Mouse (Mus musculus) mesoderm, embryonic 11.5 days (tissue): ENCODE measurements at regions not wholly inside any gene's neighbourhood (a gene's known extent, or its start where the extent isn't known, plus 50 kb on each side); places are given as distances from the start of the nearest gene placed in this dataset.

ENCODE experiments used
- DNase-seq: peaks from one replicate; pipeline ENCODE4 v3.0.0-alpha.2; 2012; ENCODE audit warnings: low read depth, low spot score

DNA sequence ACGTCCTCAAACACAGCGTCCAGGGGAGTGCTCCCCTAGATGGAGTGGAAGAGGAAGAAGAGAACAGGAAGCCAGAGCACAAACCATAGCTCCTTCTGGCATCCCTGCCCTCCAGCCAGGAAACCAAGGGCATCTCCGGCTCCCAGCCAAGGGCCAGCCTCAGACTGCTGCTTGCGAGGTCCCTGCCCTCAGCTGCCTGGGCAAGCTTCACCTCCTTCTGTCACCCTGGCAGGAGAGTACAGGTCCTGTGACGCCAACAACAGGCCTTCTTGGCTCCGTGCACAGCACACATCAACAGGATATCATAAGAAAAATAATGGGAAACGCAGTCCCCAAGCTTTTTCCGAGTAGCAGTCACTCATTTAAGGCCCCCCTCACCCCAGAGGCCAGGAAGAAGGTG, 212.9 kb upstream of the Mocs1 start:
- no peak for DNase-seq

DNA sequence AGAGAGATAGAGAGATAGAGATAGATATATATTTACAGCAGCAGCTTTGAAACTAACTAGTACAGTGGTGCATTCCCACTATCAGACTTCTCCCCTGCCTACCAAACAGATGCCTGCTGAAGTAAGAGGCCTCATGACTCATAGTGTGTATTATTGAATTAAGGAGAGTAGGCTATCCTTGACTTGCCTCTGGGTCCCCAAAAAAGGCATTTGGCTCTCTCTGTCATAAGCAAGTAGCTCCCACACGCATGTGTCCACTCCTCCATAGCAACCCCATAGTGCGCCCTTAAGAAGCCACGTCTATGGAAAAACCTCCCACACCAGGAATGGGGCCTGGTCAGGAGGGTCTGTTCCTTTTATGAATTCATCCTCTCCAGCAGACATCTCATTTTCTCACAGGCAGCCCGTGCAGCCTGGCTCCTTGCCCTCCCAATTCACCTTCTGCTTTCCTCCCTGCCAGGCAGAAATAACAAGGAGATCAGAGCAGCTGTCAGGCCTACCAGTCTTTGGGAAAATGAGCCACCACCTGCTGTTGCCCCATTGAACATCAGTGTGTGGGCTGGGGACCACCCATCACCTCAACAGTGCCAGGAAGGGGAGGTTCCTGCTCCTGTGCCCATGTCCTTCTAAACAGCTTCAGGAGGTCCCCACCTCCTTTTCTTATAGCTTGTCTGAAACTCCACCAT, 208.5 kb upstream of the Mocs1 start:
- no peak for DNase-seq

DNA sequence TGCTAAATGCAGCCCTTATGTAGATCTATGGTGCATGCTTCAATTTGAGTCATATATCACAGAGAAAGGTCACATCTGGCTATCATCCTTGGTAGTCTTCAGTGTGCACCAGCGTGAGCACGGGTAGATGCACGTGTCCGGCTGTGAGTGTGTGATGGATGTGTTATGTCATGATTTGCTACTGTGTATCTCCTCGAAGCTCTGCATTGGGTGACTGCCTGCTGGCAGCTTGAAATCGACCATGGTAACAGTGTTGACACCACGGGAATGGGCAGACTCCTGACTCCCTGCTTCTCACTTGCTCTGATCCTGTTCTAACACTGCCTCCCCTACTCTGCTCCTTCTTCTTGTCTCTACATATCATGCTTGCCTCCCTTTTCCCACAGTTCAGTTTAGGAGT, 204.9 kb upstream of the Mocs1 start:
- DNase-seq = no peak

DNA sequence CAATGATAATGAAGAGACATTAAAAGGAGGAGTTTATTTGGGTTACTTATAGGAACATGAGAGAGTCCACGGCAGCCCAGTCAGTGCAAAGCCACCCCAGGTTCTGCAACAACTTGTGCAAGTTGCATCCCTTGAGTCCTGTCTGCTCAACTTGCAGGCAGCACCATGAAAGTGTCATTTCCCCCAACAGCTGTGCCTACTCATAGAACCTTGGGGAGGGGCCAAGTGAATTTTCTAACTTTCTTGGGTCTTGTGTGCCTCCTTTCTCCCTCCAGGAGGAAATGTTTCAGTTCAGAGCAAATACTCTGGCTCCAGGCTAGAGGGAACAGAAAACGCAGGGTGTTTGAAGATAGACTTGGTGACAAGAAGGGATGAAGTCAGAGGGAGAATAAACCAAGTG, 204.5 kb upstream of the Mocs1 start:
- no peak for DNase-seq

DNA sequence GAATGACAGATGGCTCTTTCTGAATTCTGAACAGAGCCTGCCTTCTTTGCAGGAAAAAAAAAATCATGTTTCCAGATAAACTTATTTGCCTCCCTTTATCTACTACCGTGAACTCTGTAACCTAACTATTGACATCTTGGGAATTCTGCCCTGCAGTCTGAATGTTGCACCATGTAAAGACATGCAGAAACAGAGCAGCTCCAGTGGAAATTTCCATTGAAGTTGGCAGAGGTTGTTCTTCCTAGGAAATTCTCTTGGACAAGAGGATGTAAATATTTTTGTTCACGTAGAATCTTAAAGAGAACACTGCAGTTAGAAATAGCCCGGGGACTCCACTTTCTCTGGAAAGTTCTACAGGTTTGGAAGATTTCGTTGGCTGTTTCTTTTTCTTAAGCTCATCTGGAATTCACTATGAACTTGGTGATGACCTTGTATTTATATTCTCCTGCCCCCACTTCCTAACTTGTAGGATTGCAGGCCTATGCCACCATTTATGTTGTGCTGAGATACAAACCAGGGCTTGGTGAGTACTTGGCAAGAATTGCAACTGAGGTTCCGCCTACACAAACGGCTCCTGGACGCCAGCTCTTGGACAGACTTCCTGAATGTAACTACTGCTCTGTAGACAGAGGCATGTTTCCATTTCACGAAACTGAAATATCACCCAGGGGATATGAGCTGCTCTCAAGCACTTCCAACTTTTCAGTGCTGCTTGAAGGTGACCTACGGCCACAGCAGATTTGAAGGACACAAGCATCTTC, 202.7 kb upstream of the Mocs1 start:
- no peak for DNase-seq

DNA sequence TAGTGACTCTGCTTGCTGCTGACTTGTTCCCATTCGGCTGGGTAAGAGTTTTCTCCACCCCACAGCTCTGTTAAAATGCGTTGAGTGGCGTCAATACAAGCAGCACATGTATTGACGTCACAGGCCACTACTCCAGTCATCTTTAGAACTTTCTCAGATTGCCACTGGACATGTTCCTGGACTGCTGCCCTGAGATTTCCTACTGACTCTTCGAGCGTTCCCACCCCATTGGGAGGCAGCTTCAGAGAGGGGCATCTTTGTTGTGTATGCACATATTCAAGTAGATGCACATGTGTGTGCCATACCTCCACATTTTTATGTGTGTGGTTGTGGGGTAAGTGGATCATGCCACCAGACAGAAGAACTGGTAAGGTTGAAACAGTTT, 202.2 kb upstream of the Mocs1 start:
- DNase-seq = no peak

DNA sequence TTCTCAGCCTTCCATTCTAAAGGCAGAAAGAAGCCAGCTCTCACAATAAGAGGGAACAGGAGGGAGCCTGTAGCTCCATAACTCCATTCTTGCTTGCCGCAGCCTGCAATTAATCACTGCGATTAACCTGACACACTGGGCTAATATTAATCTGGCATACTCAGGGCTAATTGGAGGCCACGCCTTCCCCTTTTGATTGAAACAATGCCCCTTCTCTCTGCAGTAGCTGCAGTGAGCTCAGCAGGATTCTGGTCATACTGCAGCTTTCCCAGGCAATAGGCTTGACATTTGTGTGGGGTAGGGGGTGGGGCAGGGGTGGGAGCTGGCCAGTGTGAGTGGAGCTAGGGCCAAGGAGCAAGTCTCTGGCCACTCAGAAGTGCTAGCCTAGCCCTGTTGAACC, 196.9 kb upstream of the Mocs1 start:
- DNase-seq = peak; percentile 41

DNA sequence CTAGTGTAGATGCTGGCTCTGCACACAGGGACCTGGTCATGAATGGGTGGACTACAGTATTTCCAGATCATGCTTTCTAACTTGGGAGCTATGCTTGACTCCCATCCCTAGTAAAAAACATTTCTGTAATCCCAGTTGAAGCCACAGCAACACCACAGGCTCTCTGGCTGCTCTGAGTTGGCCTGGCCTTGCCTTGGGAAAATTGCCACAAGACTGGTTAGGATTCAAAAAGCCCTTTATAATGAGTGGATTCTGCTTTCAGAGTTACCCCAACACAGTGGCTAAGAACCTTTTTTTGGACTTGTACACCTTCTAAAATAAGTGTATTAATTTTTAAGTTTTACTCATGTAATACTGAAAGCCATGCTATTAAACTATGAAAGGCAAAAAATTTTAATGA, 188.1 kb upstream of the Mocs1 start:
- DNase-seq = no peak

DNA sequence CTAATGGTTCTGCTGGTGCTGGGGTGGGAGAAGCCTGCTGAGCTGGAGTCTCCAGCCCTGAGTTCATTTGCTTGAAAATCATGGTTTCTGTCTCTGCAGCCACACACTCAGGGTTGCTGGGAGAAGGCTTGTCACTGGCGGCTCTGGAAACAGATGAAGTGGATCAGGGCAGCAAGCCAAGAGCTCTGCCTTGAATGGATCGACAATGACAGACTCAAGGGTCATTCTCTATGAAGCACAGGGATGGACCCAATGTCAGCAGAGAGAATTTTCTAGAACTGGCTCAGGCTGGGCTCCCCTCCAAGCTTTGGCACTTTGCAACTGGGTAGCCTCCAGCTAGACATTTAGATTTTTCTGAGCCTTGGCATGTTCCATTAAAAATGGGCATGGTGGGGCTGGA, 184.7 kb upstream of the Mocs1 start:
- DNase-seq = no peak

DNA sequence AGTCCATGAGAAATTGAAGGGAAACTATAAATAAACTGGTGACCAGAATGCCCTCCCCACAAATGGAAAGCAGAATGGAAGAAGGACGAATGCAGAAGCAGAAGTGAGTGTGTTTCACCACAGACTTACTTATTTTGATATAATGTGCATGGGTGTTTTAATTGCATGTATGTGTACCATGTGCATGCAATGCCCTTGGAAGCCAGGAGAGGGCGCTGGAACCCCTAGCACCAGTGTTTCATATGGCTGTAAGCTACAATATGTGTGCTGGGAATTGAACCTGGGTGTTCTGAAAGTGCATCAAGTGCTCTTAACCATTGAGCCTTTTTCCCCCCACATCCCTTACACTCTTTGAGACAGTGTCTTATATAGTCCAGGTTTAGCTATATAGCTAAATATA, 183.1 kb upstream of the Mocs1 start:
- no peak for DNase-seq

DNA sequence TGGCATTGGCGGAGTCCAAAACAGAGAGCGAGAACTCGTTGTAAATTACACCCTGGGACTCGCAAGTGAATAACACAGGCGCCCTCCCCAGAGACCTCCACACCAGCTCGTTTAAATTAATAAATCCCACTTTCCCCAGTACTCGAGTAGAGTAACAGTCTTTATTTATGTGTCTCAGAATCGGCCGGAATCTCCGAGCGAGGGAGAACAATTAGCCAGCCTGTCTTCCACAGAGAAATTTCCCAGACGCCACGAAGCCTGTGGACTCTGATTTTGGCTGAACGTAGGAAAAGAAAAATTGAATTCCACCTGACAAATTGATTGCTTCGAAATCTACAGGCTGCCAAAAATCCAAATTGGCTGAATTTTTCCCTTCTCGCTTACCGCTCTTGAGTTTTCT, 180.9 kb upstream of the Mocs1 start:
- peak; percentile 44 for DNase-seq

DNA sequence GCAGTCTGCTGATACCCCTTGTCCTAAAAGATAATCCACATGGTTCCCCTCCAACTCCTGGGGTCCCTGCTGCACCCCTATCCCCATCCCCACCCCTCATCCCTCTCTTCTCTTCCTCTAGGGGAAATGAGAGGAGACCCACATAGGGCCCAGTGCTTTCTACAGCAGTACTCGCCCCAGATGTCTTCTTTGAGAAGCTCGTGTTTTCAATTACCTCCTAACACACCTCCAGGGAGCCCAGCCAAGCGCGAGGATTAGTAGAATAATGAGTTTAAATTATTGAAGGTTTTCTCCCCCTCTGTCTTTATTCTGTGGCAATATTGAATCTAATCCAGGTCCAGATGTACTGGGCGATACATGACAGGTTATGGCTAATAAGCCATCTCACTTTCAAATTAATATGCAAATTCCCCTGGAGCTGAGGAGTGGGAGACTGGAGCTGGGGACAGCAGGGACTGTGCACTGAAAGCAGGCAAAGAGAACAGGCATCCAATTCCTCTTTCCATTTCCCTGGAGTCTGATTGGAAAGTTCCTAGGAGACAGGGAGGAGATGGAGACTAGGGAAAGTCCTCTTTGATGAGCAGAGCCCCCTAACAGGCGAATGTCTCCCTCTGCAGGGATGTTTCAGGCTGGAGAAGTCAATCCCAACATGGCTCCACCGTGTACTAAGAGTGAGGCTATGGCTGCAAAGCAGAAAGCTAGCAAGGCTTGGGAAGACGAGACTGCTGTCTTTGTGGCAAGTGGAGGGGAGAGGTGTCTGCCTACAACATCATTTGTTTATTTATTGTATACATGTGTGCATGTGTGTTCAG, 177.2 kb upstream of the Mocs1 start:
- no peak for DNase-seq

DNA sequence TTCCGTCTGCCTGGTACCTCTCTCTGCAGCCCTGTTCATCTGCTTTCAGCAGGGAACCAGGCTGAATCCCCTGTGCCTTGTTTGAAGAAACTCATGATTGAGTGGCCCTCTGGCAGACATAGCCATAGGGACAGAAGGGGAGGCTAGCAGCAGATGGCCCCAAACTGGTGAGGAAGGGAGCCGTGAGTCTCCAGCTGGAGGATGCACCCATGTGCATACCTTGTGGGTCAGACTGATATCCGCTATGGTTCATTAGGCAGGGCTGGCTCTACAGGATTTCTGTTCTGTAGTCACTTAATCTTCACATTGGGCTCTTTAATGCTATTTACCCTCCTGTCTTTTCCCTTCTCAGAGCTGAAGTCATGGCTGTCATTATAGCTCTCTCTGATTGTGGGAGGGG, 175.9 kb upstream of the Mocs1 start:
- DNase-seq = no peak

DNA sequence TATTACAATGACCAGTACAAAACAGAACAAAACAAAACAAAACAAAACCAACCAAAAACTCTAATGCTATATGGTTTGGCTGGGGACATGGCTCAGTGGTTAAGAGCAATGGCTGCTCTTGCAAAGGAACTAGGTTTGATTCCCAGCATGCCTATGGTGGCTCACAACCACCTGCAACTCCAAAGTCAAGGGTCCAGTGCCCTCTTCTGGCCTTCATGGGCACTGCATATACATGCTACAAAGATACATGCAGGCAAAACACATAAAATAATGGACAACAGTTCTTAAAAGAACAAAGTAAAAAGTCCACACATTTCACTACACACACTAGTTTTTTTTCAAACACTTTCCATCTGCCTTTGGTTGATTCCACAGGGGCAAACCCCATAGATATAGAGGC, 169.7 kb upstream of the Mocs1 start:
- DNase-seq = no peak

DNA sequence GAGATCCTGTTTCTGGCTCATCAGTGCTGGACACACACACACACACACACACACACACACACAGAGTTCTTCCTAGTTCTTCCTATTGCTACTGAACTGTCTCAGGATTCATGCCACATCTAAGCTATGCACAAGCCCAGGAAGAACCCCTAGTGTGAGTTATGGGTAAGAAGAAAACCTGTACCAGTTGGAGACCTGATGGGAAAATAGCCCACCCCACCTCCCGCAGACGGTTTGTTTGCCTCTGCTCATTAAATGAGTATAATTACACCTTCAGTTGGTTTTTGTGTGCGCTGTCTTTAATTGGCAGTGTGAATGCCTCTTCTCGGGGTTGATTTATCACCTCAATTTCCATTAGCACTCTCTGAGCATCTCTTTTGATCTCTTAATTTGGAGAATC, 165.8 kb upstream of the Mocs1 start:
- no peak for DNase-seq

DNA sequence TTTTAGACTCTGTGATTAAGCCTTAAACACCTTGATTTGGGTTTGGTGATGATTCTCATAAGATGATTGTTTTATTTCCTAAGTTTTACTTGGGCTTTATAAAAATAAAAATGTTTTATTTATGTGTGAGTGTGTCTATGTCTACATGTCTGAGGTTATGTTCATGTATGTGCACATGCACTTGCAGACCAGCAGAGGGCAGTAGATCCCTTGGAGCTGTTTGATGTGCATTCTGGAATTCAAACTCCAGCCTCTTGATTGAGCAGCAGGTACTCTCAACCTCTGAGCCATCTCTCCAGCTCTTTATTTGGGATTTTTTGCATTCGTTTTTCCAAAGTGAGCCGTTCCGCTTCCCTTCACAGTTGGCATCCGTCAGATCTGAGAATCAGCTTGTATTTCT, 161.8 kb upstream of the Mocs1 start:
- peak; percentile 48 for DNase-seq

DNA sequence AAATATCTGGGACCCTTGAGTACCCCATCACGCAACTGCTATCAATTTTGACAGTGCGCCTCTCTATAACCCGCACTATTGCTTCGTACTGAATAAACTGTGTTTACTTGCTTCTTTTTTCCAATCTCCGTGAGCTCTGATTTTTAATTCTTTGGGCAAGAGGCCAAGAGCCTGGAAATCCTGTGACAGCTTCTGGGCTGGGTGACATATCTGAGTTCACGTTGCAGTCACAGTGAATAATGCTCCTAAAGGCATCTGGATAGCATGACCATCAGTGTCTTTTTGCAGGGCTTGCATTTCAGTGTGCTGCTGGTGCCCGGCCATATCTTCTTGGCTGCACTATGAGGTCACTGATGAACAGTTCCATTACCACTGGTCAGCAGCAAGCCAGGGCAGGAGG, 158.2 kb upstream of the Mocs1 start:
- DNase-seq = no peak

DNA sequence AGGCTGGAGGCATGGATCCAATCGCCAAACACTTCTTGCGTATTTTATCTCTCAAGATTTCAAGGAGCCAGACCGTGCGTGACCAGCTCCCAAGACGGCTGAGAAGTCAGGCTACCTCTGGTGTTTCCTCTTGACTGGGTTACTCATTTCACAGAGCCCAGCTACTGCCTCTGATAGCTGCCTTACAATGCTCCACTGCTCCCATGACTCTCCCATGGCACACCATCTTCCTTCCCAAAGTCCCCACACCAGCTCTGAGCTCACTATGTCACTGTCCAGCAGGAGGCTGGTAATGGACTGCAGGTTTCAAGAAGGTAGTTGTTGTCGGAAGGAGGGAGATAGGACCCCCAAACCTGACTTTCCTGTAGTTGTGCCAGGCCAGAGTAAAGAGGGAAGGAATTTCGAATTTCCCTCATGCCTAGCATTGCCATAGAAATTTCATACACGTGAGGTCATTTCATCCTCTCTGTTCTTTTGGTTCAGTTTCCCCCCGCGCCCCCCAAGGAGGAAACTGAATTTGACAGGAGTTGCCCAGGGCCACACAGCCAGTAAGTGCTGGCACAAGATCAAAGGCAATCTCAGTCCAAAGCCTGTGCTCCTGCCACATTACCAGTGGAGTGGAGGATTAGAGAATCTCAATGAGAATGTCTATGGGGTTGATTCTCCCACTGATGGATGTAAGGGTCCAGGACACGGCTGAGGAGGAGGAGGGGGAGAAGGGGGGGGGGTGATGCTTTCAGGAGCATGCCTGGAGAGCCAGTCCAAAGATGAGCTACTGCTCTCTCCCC, 155.3 kb upstream of the Mocs1 start:
- DNase-seq = no peak

DNA sequence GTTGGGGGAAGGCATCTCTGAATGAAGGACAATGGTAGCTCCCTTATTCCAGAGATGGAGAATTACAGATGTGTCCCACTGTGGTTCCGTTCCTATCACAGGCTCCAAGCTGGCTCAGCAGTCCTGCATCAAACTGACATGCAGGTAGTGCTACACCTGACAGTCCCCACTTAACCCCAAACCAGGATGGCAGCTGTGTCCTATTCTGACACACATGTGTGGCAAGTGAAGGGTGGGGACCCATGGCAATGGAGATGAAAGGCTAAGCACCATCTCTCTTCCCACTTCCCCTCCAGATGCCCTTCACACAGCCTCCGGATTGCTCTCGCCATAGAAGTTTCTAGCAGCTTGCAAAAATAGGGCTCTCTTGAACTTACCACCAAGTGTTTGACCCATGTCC, 153.2 kb upstream of the Mocs1 start:
- no peak for DNase-seq

DNA sequence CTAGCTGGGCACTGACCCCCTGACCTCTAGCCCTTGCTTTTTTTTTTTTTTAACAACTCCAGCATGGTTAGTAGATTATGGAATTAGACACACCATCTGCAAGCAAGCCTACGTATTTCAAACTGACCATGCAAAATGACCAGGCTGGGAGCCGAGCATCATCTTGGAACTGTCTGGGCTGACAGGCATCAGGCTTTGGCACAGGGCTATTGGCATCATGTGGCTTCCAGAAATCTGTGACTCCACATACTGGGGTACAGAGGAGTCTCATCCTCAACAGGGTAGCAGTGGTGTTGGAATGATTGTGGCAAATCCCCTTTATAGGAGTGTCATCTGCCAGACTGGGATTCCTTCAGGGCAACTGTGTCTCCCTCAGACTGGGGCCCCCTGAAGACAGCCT, 152.7 kb upstream of the Mocs1 start:
- DNase-seq = no peak

DNA sequence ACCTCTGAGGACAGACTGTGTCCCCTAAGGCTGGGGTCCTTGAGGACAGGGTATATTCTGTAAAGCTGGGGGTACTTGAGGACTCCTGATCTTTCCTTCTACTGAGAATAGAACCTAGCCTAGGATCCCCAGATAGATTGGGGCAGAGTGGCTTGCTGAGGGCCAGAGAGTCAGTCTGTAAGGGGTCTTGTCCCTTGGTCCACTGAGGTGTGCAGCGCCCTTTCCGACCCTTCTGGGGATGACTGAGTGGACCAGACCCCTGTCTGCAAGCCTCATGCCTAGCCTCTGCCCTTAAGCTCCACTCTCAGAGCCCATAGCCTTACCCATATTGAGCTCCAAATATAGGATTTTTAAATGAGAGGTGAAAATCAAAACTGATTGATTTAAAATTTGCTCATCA, 152.2 kb upstream of the Mocs1 start:
- DNase-seq = no peak

DNA sequence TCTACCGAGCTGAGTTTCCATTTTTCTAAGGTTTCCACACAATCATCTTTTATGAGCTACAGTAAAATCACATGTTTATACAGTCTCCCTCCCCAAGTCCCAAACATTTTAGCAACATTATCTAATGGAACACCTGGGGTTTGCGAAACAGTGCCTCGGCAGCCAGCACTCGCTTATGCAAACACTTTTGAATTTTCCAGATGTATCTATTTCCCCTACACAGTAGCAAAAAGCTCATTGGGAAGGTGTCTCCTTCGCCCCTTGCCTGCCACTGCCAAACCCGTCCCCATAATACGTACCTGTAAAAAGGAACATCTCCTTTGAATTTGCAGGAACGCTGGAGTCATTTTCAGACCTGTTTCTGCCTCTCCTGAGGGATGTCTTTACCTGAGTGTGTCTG, 149.6 kb upstream of the Mocs1 start:
- DNase-seq = no peak
